Mouse (Mus musculus): ENCODE measurements around the gene Cst13. TPM values are rescaled to one million over a fixed set of nuclear protein-coding genes. Genes with fewer than 3 reads are reported as not detected.

Cst13 gene
- polyA plus RNA-seq, 1 experiment from 2014 or later: not detected

- no peaks in the 10 kb centered on the region for H3K36me3 ChIP-seq (ENCODE audit: control insufficient read depth, insufficient read depth, low read length)
- no peak overlapping the region for H3K4me2 ChIP-seq (ENCODE audit: low read depth, low read length)
- H3K4me1 ChIP-seq (ENCODE audit: control insufficient read depth, insufficient read depth, low read length): no peaks in the 10 kb centered on the region
- WGBS: 79% methylated on average over 5 of the region's 5 CpGs
- no peak for ATAC-seq (ENCODE audit: insufficient read depth, low FRiP score)
- H3K4me3 ChIP-seq (replicated peaks; ENCODE audit: low read length): no peak overlapping the region
- no peak overlapping the region for H3K27ac ChIP-seq (ENCODE audit: low read length)
- no peaks in the 10 kb centered on the region for H3K27me3 ChIP-seq (ENCODE audit: control insufficient read depth, insufficient read depth, low read length)
- H3K9me3 ChIP-seq (replicated peaks; ENCODE audit: control insufficient read depth, low read length): no peaks in the 10 kb centered on the region
- no peak overlapping the region for H3K9ac ChIP-seq (ENCODE audit: low read length)
These were observed 18.3 kb downstream of the Cst13 start for GRCm38 (mm10) chr2:148838075-148838777.

DNA sequence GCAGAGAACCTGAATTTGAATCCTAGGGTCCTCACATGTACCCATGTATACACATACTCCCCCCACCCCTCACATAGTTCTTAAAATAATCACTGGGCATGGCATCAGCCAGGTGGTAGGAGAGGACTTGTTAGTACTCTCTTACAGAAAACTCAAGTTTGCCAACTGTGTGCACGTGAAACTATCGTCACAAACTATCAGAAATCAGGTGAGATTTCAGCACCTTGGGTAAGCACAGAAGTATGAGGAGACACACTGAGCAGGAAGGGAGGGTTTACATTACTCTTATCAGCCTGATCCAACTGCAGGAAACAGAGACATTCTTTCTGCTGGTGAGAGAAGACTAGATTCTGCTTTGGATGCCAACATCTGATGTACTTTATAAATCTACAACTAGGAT is 19.3 kb downstream of the Cst13 start:
- 87% methylated on average over 2 of the region's 2 CpGs for WGBS
- no peaks in the 10 kb centered on the region for H3K36me3 ChIP-seq (ENCODE audit: control insufficient read depth, insufficient read depth, low read length)

GRCm38 (mm10) chr2:148851116-148851906 is 31.4 kb downstream of the Cst13 start:
- no peak overlapping the region for H3K27ac ChIP-seq (ENCODE audit: low read length)
- WGBS: 42% methylated on average over 8 of the region's 8 CpGs

More for the DNA sequence above, 19.3 kb downstream of the Cst13 start:
- Histone ChIP-seq H3K4me1 (ENCODE audit: control insufficient read depth, insufficient read depth, low read length) (no peaks in the 10 kb centered on the region), H3K4me3 (replicated peaks; ENCODE audit: low read length) (no peak overlapping the region), H3K9ac (ENCODE audit: low read length) (no peak overlapping the region), H3K27ac (ENCODE audit: low read length) (no peak overlapping the region), H3K27me3 (ENCODE audit: control insufficient read depth, insufficient read depth, low read length) (no peaks in the 10 kb centered on the region), H3K4me2 (ENCODE audit: low read depth, low read length) (no peak overlapping the region), H3K9me3 (replicated peaks; ENCODE audit: control insufficient read depth, low read length) (no peaks in the 10 kb centered on the region)
- ATAC-seq (ENCODE audit: insufficient read depth, low FRiP score): no peak

DNA sequence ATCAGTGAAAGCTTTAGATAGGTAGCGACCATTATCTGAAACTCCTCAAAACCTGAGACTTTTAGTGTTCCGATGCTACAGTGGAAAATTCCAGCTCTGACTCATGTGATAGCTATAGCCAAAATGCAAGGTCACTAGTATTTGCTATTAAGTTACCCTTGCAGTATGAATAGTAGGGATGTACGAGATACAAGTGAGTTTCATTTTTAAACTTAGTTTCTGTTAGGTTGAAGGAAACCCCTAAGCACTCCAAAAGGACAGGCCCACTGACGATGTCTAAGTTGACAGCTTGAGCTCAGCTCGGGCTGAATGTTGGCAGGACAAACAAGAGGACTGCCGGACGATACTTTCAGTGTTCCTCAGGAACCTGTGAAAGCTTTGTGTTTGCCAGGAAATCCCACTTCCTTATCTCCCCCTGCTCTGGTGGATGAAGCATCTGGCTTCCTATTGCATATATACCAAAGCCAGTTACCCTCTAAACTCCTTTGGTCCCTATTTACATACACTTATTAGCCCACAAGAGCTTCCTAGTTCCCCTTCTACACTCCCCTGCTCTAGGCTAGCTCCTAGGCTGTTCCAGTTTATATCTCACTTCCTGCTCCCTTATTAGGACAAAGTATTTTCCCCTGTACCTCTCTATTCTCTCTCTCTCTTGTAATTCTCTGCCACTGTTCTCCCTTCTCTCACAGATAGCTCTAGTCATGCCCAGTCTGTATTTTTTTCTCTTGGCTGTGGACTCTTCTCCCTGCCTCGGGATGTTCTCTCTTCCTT is 36.9 kb downstream of the Cst13 start:
- no peak overlapping the region for H3K4me3 ChIP-seq (replicated peaks; ENCODE audit: low read length)
- no peaks in the 10 kb centered on the region for H3K4me1 ChIP-seq (ENCODE audit: control insufficient read depth, insufficient read depth, low read length)
- peak overlapping the region; percentile 13; the same call in 1 of the 2 replicates for H3K27ac ChIP-seq (ENCODE audit: low read length)
- no peaks in the 10 kb centered on the region for H3K9me3 ChIP-seq (replicated peaks; ENCODE audit: control insufficient read depth, low read length)
- no peaks in the 10 kb centered on the region for H3K27me3 ChIP-seq (ENCODE audit: control insufficient read depth, insufficient read depth, low read length)
- WGBS: 46% methylated on average over 8 of the region's 8 CpGs
- H3K36me3 ChIP-seq (ENCODE audit: control insufficient read depth, insufficient read depth, low read length): no peaks in the 10 kb centered on the region
- ATAC-seq (ENCODE audit: insufficient read depth, low FRiP score): no peak
- no peak overlapping the region for H3K9ac ChIP-seq (ENCODE audit: low read length)
- peak overlapping the region; percentile 34; the same call in 1 of the 2 replicates for H3K4me2 ChIP-seq (ENCODE audit: low read depth, low read length)

More at GRCm38 (mm10) chr2:148851116-148851906, 31.4 kb downstream of the Cst13 start:
- Histone ChIP-seq H3K4me2 (ENCODE audit: low read depth, low read length) (no peak overlapping the region), H3K36me3 (ENCODE audit: control insufficient read depth, insufficient read depth, low read length) (no peaks in the 10 kb centered on the region), H3K4me3 (replicated peaks; ENCODE audit: low read length) (no peak overlapping the region), H3K9me3 (replicated peaks; ENCODE audit: control insufficient read depth, low read length) (no peaks in the 10 kb centered on the region), H3K27me3 (ENCODE audit: control insufficient read depth, insufficient read depth, low read length) (no peaks in the 10 kb centered on the region), H3K9ac (ENCODE audit: low read length) (no peak overlapping the region), H3K4me1 (ENCODE audit: control insufficient read depth, insufficient read depth, low read length) (no peaks in the 10 kb centered on the region)
- peak; percentile 71 for ATAC-seq (ENCODE audit: insufficient read depth, low FRiP score)

GRCm38 (mm10) chr2:148857506-148857905 is 37.6 kb downstream of the Cst13 start:
- no peaks in the 10 kb centered on the region for H3K9me3 ChIP-seq (replicated peaks; ENCODE audit: control insufficient read depth, low read length)
- no peak overlapping the region for H3K4me2 ChIP-seq (ENCODE audit: low read depth, low read length)
- H3K4me1 ChIP-seq (ENCODE audit: control insufficient read depth, insufficient read depth, low read length): no peaks in the 10 kb centered on the region
- H3K27ac ChIP-seq (ENCODE audit: low read length): no peak overlapping the region
- WGBS: 61% methylated on average over 4 of the region's 4 CpGs
- H3K4me3 ChIP-seq (replicated peaks; ENCODE audit: low read length): no peak overlapping the region
- no peak for ATAC-seq (ENCODE audit: insufficient read depth, low FRiP score)
- H3K27me3 ChIP-seq (ENCODE audit: control insufficient read depth, insufficient read depth, low read length): no peaks in the 10 kb centered on the region
- no peak overlapping the region for H3K9ac ChIP-seq (ENCODE audit: low read length)
- no peaks in the 10 kb centered on the region for H3K36me3 ChIP-seq (ENCODE audit: control insufficient read depth, insufficient read depth, low read length)

- Histone ChIP-seq H3K4me2 (ENCODE audit: low read depth, low read length) (no peak overlapping the region), H3K9ac (ENCODE audit: low read length) (no peak overlapping the region), H3K27me3 (ENCODE audit: control insufficient read depth, insufficient read depth, low read length) (no peaks in the 10 kb centered on the region), H3K4me3 (replicated peaks; ENCODE audit: low read length) (no peak overlapping the region), H3K9me3 (replicated peaks; ENCODE audit: control insufficient read depth, low read length) (no peaks in the 10 kb centered on the region), H3K27ac (ENCODE audit: low read length) (no peak overlapping the region), H3K36me3 (ENCODE audit: control insufficient read depth, insufficient read depth, low read length) (no peaks in the 10 kb centered on the region), H3K4me1 (ENCODE audit: control insufficient read depth, insufficient read depth, low read length) (no peaks in the 10 kb centered on the region)
- WGBS: 74% methylated on average over 4 of the region's 4 CpGs
- ATAC-seq (ENCODE audit: insufficient read depth, low FRiP score): no peak
These were observed 41.1 kb downstream of the Cst13 start for GRCm38 (mm10) chr2:148860993-148861392.

DNA sequence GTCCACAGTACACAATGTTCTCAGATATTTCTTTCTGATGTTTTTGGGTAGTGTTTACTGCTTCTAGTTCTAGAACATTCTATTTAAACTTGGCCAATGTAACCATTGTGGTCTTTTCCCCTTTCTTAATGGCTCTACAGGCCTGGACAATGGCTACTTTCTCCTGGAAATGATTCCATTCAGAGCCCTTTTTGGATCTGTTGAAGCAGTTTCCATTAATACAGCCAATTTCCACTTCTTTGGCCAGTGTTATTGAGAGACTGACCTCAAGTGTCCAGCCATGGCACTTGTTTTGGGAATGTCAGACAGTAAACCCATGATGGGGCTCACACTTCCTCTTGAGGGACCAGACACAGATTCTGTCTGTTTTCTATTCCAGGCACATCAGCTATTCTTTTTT is 41.8 kb downstream of the Cst13 start:
- no peaks in the 10 kb centered on the region for H3K4me1 ChIP-seq (ENCODE audit: control insufficient read depth, insufficient read depth, low read length)
- no peak overlapping the region for H3K4me2 ChIP-seq (ENCODE audit: low read depth, low read length)
- no peaks in the 10 kb centered on the region for H3K27me3 ChIP-seq (ENCODE audit: control insufficient read depth, insufficient read depth, low read length)
- no peak for ATAC-seq (ENCODE audit: insufficient read depth, low FRiP score)
- H3K9ac ChIP-seq (ENCODE audit: low read length): no peak overlapping the region
- no peak overlapping the region for H3K27ac ChIP-seq (ENCODE audit: low read length)
- no peaks in the 10 kb centered on the region for H3K9me3 ChIP-seq (replicated peaks; ENCODE audit: control insufficient read depth, low read length)
- H3K4me3 ChIP-seq (replicated peaks; ENCODE audit: low read length): no peak overlapping the region
- H3K36me3 ChIP-seq (ENCODE audit: control insufficient read depth, insufficient read depth, low read length): no peaks in the 10 kb centered on the region

- 43% methylated on average over 2 of the region's 2 CpGs for WGBS
- no peaks in the 10 kb centered on the region for H3K4me1 ChIP-seq (ENCODE audit: control insufficient read depth, insufficient read depth, low read length)
- H3K27me3 ChIP-seq (ENCODE audit: control insufficient read depth, insufficient read depth, low read length): no peaks in the 10 kb centered on the region
- no peak within 1 kb of the TSS for H3K9ac ChIP-seq (ENCODE audit: low read length)
- H3K36me3 ChIP-seq (ENCODE audit: control insufficient read depth, insufficient read depth, low read length): no peaks in the 10 kb centered on the region
- H3K27ac ChIP-seq (ENCODE audit: low read length): no peak within 1 kb of the TSS
- H3K9me3 ChIP-seq (replicated peaks; ENCODE audit: control insufficient read depth, low read length): no peaks in the 10 kb centered on the region
- H3K4me2 ChIP-seq (ENCODE audit: low read depth, low read length): no peak within 1 kb of the TSS
- no peak for ATAC-seq (ENCODE audit: insufficient read depth, low FRiP score)
- H3K4me3 ChIP-seq (replicated peaks; ENCODE audit: low read length): no peak within 1 kb of the TSS
These were observed 45.1 kb downstream of the Cst13 start, which contains the start of gene 9230104L09Rik for GRCm38 (mm10) chr2:148864966-148865365. Gene 9230104L09Rik, minus strand, starts transcription at chr2:148865038.

DNA sequence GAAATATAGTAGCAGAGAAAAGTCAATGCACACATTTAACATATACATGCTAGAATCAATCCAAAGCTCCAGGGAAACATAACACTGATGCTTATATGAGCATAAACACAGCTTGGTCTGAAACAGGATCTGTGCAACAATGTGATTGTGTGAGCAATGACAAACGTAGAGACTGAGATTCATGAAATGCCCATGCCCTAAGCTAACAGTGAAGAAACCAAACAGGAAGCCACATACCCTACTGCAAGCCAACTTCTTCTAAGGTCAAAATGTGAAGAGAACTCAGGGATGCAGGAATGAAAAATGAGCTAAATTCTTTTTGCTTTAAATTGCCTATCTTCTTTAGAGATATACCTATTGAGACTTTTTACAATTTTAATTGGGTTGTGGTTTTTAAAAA is 49.1 kb downstream of the Cst13 start:
- Histone ChIP-seq H3K36me3 (ENCODE audit: control insufficient read depth, insufficient read depth, low read length) (peaks cover 9% of the 10 kb centered on the region; the same call in 1 of the 2 replicates), H3K27me3 (ENCODE audit: control insufficient read depth, insufficient read depth, low read length) (no peaks in the 10 kb centered on the region), H3K4me2 (ENCODE audit: low read depth, low read length) (no peak overlapping the region), H3K9ac (ENCODE audit: low read length) (no peak overlapping the region), H3K9me3 (replicated peaks; ENCODE audit: control insufficient read depth, low read length) (no peaks in the 10 kb centered on the region), H3K4me3 (replicated peaks; ENCODE audit: low read length) (no peak overlapping the region), H3K27ac (ENCODE audit: low read length) (no peak overlapping the region), H3K4me1 (ENCODE audit: control insufficient read depth, insufficient read depth, low read length) (peaks cover 20% of the 10 kb centered on the region)
- no peak for ATAC-seq (ENCODE audit: insufficient read depth, low FRiP score)
- 44% methylated on average over 1 of the region's 1 CpGs for WGBS

Data from stomach, embryonic 16.5 days (tissue).